Mouse (Mus musculus) embryonic fibroblast, embryonic 13.5 days (primary cell): ENCODE results near the gene Zbtb39.
"Not testable (repeated sequence)": the region's sequence is repeated elsewhere in the genome, so short reads cannot be mapped to it uniquely, and the experiment has no call there.

Source experiments
- CTCF ChIP-seq: IDR thresholded peaks from 2 replicates; pipeline ENCODE4 v1.5.1; 2011; ENCODE audit warnings: mild to moderate bottlenecking, control low read depth, low read length, moderate library complexity, borderline replicate concordance; ENCODE audit not compliant: insufficient read depth
- POLR2A ChIP-seq: IDR thresholded peaks from 2 replicates; pipeline ENCODE4 v1.6.1; 2011; ENCODE audit warnings: low read depth, mild to moderate bottlenecking, control low read depth, low read length, moderate library complexity

DNA sequence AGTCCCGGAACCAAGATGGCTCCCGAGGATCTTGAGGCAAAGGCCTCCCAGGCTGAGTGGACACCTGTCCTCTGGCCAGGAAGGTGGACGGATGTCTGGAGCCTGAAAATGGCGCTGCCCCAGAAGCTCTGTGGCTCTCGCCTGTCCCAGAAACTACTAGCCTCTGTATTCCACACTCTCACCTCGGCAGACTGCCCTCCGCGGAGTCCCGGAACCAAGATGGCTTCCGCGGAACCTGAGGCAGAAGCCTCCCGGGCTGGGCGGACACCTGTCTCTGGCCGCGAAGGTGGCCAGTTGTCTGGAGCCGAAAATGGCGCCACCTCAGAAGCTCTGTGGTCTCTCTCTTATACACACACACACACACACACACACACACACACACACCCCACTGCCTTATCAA is 43.0 kb downstream of the Zbtb39 start:
- not testable (repeated sequence) for TF ChIP-seq POLR2A, CTCF
